ENCODE assay signal across 7 mouse cellular contexts in the genomic region with DNA sequence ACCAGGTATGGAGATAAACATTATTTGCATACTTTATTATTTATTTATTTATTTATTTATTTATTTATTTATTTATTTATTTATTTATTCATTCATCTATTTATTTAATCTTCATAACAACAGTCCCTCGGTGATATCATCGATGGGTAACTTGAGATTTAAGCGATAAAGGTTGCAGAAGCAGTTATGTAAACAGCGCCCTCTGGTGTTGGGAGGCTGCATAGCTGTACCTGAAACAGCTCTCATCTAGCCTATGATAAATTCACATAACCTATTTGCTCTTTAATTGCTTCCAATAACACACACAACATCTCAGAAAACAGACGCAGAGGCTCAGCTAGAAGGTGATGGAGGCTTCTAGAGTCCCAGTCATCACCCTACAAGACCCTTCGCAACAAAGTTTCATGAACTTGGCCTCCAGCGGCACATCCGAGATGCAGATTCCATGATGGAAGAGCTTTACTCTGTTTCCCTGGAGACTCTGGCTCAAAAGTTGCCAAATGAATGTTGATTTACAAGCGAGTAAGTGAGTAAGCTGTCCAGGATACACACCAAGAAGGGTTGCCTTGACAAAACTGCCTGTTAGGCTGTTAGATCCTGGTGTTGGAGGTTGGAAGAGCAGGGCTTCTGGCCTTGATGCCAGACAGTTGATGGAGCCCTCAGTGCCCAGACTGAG.
DNase-seq lines count a peak whose midpoint lies in the region; ATAC-seq and TF ChIP-seq lines count a peak whose summit lies in the region.

No protein-coding gene starts in this region.

- TF ChIP-seq CTCF in layer of hippocampus, adult 2 months (conservative IDR thresholded peaks at IDR 0.05): peak; percentile 75
- peak; percentile 72 for TF ChIP-seq CTCF in G1E (IDR thresholded peaks at IDR 0.05; ENCODE audit: low read depth, low read length)

- no peak overlapping the region for H3K4me3 ChIP-seq in layer of hippocampus, adult 2 months
- H3K4me3 ChIP-seq in G1E (ENCODE audit: low read depth, low read length): no peak overlapping the region
- H3K4me3 ChIP-seq in heart, embryonic 10.5 days: no peak overlapping the region

- H3K27me3 ChIP-seq in G1E (ENCODE audit: insufficient read depth, low read length): no peaks in the 10 kb centered on the region
- H3K27me3 ChIP-seq in heart, embryonic 10.5 days (ENCODE audit: insufficient read depth, poor library complexity, severe bottlenecking): peaks cover 19% of the 10 kb centered on the region; the same call in 1 of the 2 replicates

- no peak for DNase-seq in layer of hippocampus, adult 2 months (ENCODE audit: low spot score in 2 of 2)
- DNase-seq in layer of hippocampus, adult 9-11 months: no peak
- no peak for DNase-seq in G1E (ENCODE audit: low spot score)
- peak; percentile 33 for DNase-seq in c-Kit-negative CD71-positive TER-119-positive erythroid progenitor cells, embryonic 14.5 days (ENCODE audit: low read depth, low spot score)
- DNase-seq in natural killer cell, adult 2 months (ENCODE audit: low spot score in 2 of 2): peak; percentile 4 to 13
- no peak for DNase-seq in heart, embryonic 10.5 days (ENCODE audit: low spot score)
- no peak for DNase-seq in urinary bladder, postnatal 14 days (ENCODE audit: low spot score)

- WGBS in heart, embryonic 10.5 days: 77% methylated on average over 9 of the region's 9 CpGs

- H3K4me1 ChIP-seq in G1E (ENCODE audit: insufficient read depth, low read depth, low read length): no peaks in the 10 kb centered on the region
- H3K4me1 ChIP-seq in heart, embryonic 10.5 days: no peaks in the 10 kb centered on the region

- no peak overlapping the region for H3K27ac ChIP-seq in layer of hippocampus, adult 2 months
- H3K27ac ChIP-seq in heart, embryonic 10.5 days: no peak overlapping the region

- H3K9me3 ChIP-seq in G1E (replicated peaks): no peaks in the 10 kb centered on the region
- H3K9me3 ChIP-seq in heart, embryonic 10.5 days: no peaks in the 10 kb centered on the region

- no peaks in the 10 kb centered on the region for H3K36me3 ChIP-seq in G1E (replicated peaks)
- H3K36me3 ChIP-seq in heart, embryonic 10.5 days: no peaks in the 10 kb centered on the region

- no peak for ATAC-seq in G1E (ENCODE audit: extremely low read depth, insufficient number of reproducible peaks, low FRiP score, poor library complexity, severe bottlenecking)

Comparison
In these comparisons a context has a peak if more than half of its experiments do, and no peak if none do; other contexts are left out.
1. DNase-seq: peak in c-Kit-negative CD71-positive TER-119-positive erythroid progenitor cells, embryonic 14.5 days (single experiment) and natural killer cell, adult 2 months (2 of 2); none in layer of hippocampus, adult 2 months (0 of 2), layer of hippocampus, adult 9-11 months (single experiment), G1E (single experiment), heart, embryonic 10.5 days (single experiment) and urinary bladder, postnatal 14 days (single experiment).